Mouse (Mus musculus) myocyte (in vitro differentiated cells): ENCODE data around the gene Fam183b.
"Not testable (repeated sequence)": the region's sequence is repeated elsewhere in the genome, so short reads cannot be mapped to it uniquely, and the experiment has no call there.

Experiments
- POLR2AphosphoS2 ChIP-seq: IDR thresholded peaks from one replicate; pipeline ENCODE4 v1.6.1; 2011; ENCODE audit warnings: low read depth, control low read depth; ENCODE audit not compliant: insufficient read length
- TCF3 ChIP-seq: IDR thresholded peaks from one replicate; pipeline ENCODE4 v1.6.1; 2011; ENCODE audit warnings: low read depth, control low read depth; ENCODE audit not compliant: insufficient read length
- USF1 ChIP-seq: IDR thresholded peaks from one replicate; pipeline ENCODE4 v1.6.1; 2011; ENCODE audit warnings: low read depth, mild to moderate bottlenecking, control low read depth, moderate library complexity

DNA sequence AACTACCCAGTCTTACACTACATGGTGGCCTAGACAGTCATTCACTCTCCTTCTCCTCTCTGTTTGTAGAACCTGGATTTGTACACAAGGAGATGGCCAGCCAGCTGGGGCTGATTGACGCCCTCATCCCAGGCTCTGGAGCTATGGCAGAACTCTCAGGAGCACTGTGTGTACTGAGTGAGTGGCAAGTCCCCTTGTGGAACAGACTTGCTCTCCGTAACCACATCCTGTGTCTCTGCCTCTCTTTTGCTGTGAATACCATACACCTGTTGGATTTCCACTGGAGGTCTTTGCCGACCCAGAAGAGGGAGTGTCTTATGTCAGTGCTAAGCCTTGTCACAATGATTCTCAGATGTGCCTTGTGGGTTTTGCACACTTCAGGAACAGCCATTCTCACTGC is 30.8 kb upstream of the Fam183b start:
- not testable (repeated sequence) for TF ChIP-seq POLR2AphosphoS2, TCF3, USF1
